Mouse (Mus musculus) kidney, adult 2 months (tissue): Measurements from ENCODE around the gene Pole3.

Source experiments
- CTCF ChIP-seq: fragments of 200-500 bp; conservative IDR thresholded peaks from 2 replicates; pipeline ENCODE4 v1.5.1; 2011; ENCODE audit warnings: low read depth, mild to moderate bottlenecking, control low read depth, low read length, moderate library complexity, mixed read lengths; ENCODE audit not compliant: insufficient read depth, insufficient read length
- POLR2A ChIP-seq: fragments of 200-500 bp; IDR thresholded peaks from one replicate; pipeline ENCODE4 v1.6.1; 2011; ENCODE audit warnings: low read depth, low read length, control low read depth

DNA sequence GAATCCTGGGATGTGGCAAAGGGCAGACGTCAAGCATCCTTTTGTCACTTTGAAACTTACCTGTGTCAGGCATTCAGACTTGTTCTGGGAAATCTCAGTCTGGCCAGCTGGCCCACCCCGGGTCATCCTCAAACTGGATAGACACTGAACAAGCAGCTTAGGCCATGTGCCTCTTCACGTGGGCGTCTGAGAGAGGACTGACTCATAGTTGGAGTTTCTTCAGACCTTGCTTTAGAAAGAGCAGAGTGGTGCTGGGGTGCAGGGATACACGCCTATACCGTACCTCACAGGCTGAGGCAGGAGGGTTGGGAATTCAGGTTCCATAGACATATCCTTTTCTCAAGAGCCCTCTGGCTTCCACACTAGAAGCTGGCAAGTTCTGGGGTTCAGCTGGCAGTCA, 18.9 kb upstream of the Pole3 start:
- TF ChIP-seq CTCF (no peak), POLR2A (no peak)
